Mouse (Mus musculus) C2C12 (cell line): ENCODE results near the gene Ttll6. TPM values are rescaled to one million over a fixed set of nuclear protein-coding genes. Genes with fewer than 3 reads are reported as not detected.
A peak's percentile ranks its signal among the peaks of the same experiment; 100 is the strongest.
"Not testable (repeated sequence)": the region's sequence is repeated elsewhere in the genome, so short reads cannot be mapped to it uniquely, and the experiment has no call there.

ENCODE experiments used
- H3K27me3 ChIP-seq: one replicate; pipeline ENCODE4 v1.6.1; 2011; ENCODE audit not compliant: control insufficient read depth, insufficient read depth, insufficient read length
- H3K36me3 ChIP-seq: one replicate; pipeline ENCODE4 v1.6.1; 2011; ENCODE audit not compliant: control insufficient read depth, insufficient read depth
- H3K4me3 ChIP-seq: one replicate; pipeline ENCODE4 v1.5.1; 2011; ENCODE audit warnings: mild to moderate bottlenecking, control low read depth; ENCODE audit not compliant: poor library complexity, insufficient read depth, severe bottlenecking
- H3K79me2 ChIP-seq: one replicate; pipeline ENCODE4 v1.6.1; 2011; ENCODE audit not compliant: control insufficient read depth, insufficient read depth
- H3K79me3 ChIP-seq: one replicate; pipeline ENCODE4 v1.6.1; 2011; ENCODE audit warnings: low read depth, control low read depth
- H3ac ChIP-seq: one replicate; pipeline ENCODE3; 2011; ENCODE audit warnings: low read depth; ENCODE audit not compliant: control insufficient read depth, insufficient read length
- CEBPB ChIP-seq: IDR thresholded peaks from one replicate; pipeline ENCODE4 v1.6.1; 2011; ENCODE audit warnings: low read depth, mild to moderate bottlenecking, control low read depth, moderate library complexity
- CTCF ChIP-seq: IDR thresholded peaks from one replicate; pipeline ENCODE4 v1.5.1; 2011; ENCODE audit not compliant: control insufficient read depth, insufficient read depth, insufficient read length
- FOSL1 ChIP-seq: IDR thresholded peaks from one replicate; pipeline ENCODE4 v1.8.0; 2011; ENCODE audit warnings: mild to moderate bottlenecking, low read length; ENCODE audit not compliant: poor library complexity, insufficient read depth, severe bottlenecking
- MAX ChIP-seq: IDR thresholded peaks from one replicate; pipeline ENCODE4 v1.6.1; 2011; ENCODE audit warnings: mild to moderate bottlenecking, control low read depth
- MYOD1 ChIP-seq: IDR thresholded peaks from one replicate; pipeline ENCODE4 v1.6.1; 2011; ENCODE audit warnings: low read depth; ENCODE audit not compliant: control insufficient read depth, insufficient read length
- MYOG ChIP-seq: IDR thresholded peaks from one replicate; pipeline ENCODE4 v1.6.1; 2011; ENCODE audit not compliant: control insufficient read depth, insufficient read length; ENCODE audit errors: extremely low read depth
- USF1 ChIP-seq: IDR thresholded peaks from one replicate; pipeline ENCODE4 v1.6.1; 2011; ENCODE audit warnings: low read depth, mild to moderate bottlenecking, control low read depth, moderate library complexity
- polyA plus RNA-seq: library from polyadenylated mRNA; unstranded; fragments of >200 nt; fragmentation: generic; extraction: Trizol; gene quantifications from one replicate; pipeline ENCODE4 v1.2.1, GENCODE M21; 2012; ENCODE audit warnings: missing spikeins

Gene Ttll6
- polyA plus RNA-seq, 1 experiment: 0.01 TPM

DNA sequence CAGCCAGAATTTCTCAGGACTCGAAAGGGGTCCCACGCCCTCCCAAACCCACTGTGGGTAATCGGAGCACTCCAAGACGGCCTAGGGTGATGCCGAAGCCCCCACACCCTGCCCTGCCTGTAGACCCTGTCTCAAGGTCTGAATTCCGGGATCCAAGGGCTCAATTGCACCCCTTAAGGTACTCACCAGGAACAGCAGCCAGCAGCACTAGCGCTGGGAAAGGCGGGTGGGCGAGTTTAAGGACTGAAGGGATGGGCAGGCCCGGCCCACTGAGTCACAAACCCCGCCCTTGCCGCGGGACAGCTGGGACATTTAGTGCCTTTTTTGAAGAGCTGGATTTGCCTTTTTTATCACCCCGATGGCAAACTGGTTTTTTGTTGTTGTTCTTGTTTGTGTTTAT lies 21.8 kb upstream of the Ttll6 start, which contains the start of gene Calcoco2:
Calcoco2 (minus strand) TSS at position 214 of the 400 bp plus-strand sequence.
- Histone ChIP-seq H3K79me2 (no peaks in the 10 kb centered on the region), H3K79me3 (no peaks in the 10 kb centered on the region), H3K36me3 (no peaks in the 10 kb centered on the region), H3K4me3 (no peak within 1 kb of the TSS), H3K27me3 (no peaks in the 10 kb centered on the region), H3ac (no peak within 1 kb of the TSS)
- TF ChIP-seq MYOD1 (no peak), CTCF (no peak), MYOG (no peak), CEBPB (no peak), FOSL1 (no peak), MAX (no peak)

DNA sequence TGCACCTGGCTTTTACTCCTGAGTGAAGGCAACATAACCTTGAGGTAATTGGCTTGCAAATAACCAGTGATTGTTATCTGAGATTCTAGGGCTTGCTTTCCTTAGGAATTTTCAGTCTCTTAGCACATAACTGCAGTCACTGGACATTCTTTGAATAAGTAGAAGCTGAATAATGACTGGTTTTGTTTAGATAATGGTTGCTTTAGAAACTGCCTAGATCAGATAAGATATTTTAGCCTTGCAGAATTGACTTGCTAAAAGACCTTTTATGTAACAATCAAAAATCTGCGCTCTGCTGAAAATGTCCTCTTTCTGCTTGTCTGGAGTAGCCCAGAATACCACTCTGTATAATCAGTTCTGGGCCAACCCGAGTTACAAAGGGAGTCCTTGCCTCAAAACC lies 19.5 kb upstream of the Ttll6 start:
- Histone ChIP-seq H3K36me3 (no peaks in the 10 kb centered on the region), H3K79me3 (no peaks in the 10 kb centered on the region), H3K27me3 (no peaks in the 10 kb centered on the region), H3ac (no peak overlapping the region), H3K4me3 (no peak overlapping the region), H3K79me2 (no peaks in the 10 kb centered on the region)
- TF ChIP-seq MYOD1 (no peak), FOSL1 (no peak), MYOG (no peak), CEBPB (no peak), CTCF (no peak), MAX (no peak), USF1 (no peak)

DNA sequence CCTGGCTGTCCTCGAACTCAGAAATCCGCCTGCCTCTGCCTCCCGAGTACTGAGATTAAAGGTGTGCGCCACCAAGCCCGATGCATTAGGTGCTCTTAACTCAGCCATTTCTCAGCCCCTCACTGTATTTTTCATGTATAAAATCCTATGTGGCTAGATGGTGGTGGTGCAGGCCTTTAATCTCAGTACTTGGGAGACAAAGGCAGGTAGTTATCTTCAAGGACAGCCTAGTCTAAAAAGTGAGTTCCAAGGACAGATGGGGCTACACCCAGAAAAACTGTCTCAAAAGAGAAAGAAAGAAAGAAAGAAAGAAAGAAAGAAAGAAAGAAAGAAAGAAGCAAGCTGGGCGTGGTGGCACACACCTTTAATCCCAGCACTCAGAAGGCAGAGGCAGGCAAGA lies 18.2 kb upstream of the Ttll6 start:
- Histone ChIP-seq H3K36me3 (no peaks in the 10 kb centered on the region), H3K4me3 (no peak overlapping the region), H3K27me3 (no peaks in the 10 kb centered on the region), H3K79me2 (no peaks in the 10 kb centered on the region), H3ac (no peak overlapping the region), H3K79me3 (no peaks in the 10 kb centered on the region)
- TF ChIP-seq FOSL1 (no peak), CTCF (no peak), MYOD1 (no peak), CEBPB (no peak), MYOG (no peak), MAX (no peak), USF1 (no peak)

DNA sequence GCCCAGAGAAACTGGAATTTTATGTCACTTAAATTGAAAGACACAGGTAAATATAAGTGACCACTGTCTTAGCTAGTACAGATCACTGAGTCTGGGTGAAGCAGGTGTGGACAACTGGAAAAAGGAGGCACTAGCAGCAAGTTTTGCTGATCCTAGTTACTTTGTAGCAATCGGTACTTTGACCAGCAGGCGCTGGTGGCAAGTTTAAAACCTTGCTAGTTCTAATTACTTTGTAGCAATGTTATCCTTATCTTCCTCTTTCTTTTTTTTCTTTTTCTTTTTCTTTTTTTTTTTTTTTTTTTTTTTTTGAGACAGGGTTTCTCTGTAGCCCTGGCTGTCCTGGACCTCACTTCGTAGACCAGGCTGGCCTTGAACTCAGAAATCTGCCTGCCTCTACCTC lies 17.5 kb upstream of the Ttll6 start:
- H3K79me2 ChIP-seq: no peaks in the 10 kb centered on the region
- no peaks in the 10 kb centered on the region for H3K36me3 ChIP-seq
- no peak for TF ChIP-seq MYOG
- TF ChIP-seq MYOD1: no peak
- no peak for TF ChIP-seq FOSL1
- no peaks in the 10 kb centered on the region for H3K79me3 ChIP-seq
- H3K4me3 ChIP-seq: no peak overlapping the region
- H3ac ChIP-seq: no peak overlapping the region
- H3K27me3 ChIP-seq: no peaks in the 10 kb centered on the region

DNA sequence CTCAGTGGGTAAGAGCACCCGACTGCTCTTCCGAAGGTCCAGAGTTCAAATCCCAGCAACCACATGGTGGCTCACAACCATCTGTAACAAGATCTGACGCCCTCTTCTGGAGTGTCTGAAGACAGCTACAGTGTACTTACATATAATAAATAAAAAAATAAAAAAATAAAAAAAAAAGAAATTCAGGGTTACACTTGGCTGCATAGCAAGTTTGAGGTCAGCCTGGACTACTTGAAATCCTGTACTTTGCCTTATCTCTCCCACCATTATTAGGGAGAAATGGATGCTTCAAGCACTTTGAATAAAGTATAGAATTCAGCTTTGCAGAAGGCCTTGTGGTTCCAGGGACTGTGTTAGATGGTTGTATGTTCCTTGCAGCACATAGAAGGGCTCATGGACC lies 16.7 kb upstream of the Ttll6 start:
- H3K79me2 ChIP-seq, H3K27me3 ChIP-seq, H3ac ChIP-seq, H3K79me3 ChIP-seq, H3K36me3 ChIP-seq, H3K4me3 ChIP-seq: not testable (repeated sequence)

DNA sequence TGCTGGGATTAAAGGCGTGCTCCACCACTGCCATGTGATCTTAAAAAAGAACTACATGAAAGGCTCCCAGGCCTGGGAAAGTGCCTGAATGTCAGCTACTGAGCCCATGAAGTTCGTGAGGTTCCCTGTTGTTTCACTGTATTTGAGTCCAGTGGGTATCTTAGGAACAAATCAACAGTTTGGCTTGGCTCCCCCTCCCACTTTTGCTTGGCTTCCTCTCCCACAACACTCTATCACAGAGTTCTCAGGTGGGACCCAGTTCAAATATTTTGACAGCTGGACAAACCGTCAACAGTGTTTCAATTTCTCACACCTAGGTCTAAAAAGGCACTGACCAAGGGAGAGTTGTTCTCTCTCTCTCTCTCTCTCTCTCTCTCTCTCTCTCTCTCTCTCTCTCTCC lies 14.2 kb upstream of the Ttll6 start:
- no peaks in the 10 kb centered on the region for H3K79me3 ChIP-seq
- H3K4me3 ChIP-seq: no peak overlapping the region
- no peak overlapping the region for H3ac ChIP-seq
- no peaks in the 10 kb centered on the region for H3K79me2 ChIP-seq
- no peak for TF ChIP-seq MAX
- H3K36me3 ChIP-seq: no peaks in the 10 kb centered on the region
- H3K27me3 ChIP-seq: no peaks in the 10 kb centered on the region

DNA sequence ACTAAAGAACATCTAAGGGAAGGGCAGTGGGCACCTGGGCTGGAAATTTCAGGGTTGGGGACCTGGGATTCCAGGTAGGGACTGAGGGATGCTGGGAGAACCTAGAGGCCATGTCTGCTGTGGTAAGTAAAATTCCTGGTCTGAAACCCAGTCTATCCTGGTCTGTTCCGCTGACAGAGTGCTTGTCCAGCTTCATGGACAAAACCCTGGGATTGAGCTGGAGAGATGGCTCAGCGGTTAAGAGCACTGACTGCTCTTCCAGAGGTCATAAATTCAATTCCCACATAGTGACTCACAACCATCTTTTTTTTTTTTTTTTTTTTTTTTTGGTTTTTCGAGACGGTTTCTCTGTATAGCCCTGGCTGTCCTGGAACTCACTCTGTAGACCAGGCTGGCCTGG lies 10.8 kb upstream of the Ttll6 start:
- peak; percentile 19 for TF ChIP-seq FOSL1

More for the DNA sequence above, 10.8 kb upstream of the Ttll6 start:
- H3K4me3 ChIP-seq, H3ac ChIP-seq, H3K79me3 ChIP-seq, H3K27me3 ChIP-seq, H3K36me3 ChIP-seq, H3K79me2 ChIP-seq: not testable (repeated sequence)
